Mouse (Mus musculus) stomach, embryonic 16.5 days (tissue): ENCODE data around the gene Dido1. TPM values are rescaled to one million over a fixed set of nuclear protein-coding genes. Genes with fewer than 3 reads are reported as not detected.

Source experiments
- ATAC-seq: fragments of 200-750 bp; cut with Nextera tagmentation; 2 replicates; pipeline ENCODE4 v1.8.0; 2017; ENCODE audit warnings: moderate number of reproducible peaks, moderate TSS enrichment; ENCODE audit not compliant: insufficient read depth, low FRiP score
- H3K27ac ChIP-seq: fragments of 300-500 bp; sonication (generic); 2 replicates; pipeline ENCODE4 v1.5.1; 2014; ENCODE audit warnings: low read length
- H3K27me3 ChIP-seq: fragments of 300-500 bp; sonication (generic); 2 replicates; pipeline ENCODE4 v1.6.1; 2014; ENCODE audit warnings: low read length, control low read depth, mixed read lengths; ENCODE audit not compliant: control insufficient read depth, insufficient read depth
- H3K36me3 ChIP-seq: fragments of 300-500 bp; sonication (generic); 2 replicates; pipeline ENCODE4 v1.6.1; 2014; ENCODE audit warnings: low read length; ENCODE audit not compliant: control insufficient read depth, insufficient read depth
- H3K4me1 ChIP-seq: fragments of 300-500 bp; sonication (generic); 2 replicates; pipeline ENCODE4 v1.6.1; 2014; ENCODE audit warnings: low read length, control low read depth, mixed read lengths; ENCODE audit not compliant: control insufficient read depth, insufficient read depth
- H3K4me2 ChIP-seq: fragments of 300-500 bp; sonication (generic); 2 replicates; pipeline ENCODE4 v1.6.1; 2014; ENCODE audit warnings: low read depth, low read length, mixed read lengths
- H3K4me3 ChIP-seq: fragments of 300-500 bp; sonication (generic); replicated peaks from 2 replicates; pipeline ENCODE4 v1.5.1; 2014; ENCODE audit warnings: mild to moderate bottlenecking, low read length
- H3K9ac ChIP-seq: fragments of 300-500 bp; sonication (generic); 2 replicates; pipeline ENCODE4 v1.6.1; 2014; ENCODE audit warnings: low read length
- H3K9me3 ChIP-seq: fragments of 300-500 bp; sonication (generic); replicated peaks from 2 replicates; pipeline ENCODE4 v1.6.1; 2016; ENCODE audit warnings: low read length, control low read depth; ENCODE audit not compliant: control insufficient read depth
- WGBS: fragments of 180-500 bp; shearing (Covaris S2); extraction: QIAGEN DNeasy Blood & Tissue Kit; methylation state at CpG from one replicate; pipeline ENCODE4 v1.1.7; 2014; 5-methylcytosine and 5-hydroxymethylcytosine counted together
- polyA plus RNA-seq: library from polyadenylated mRNA; unstranded; fragments of >200 nt; fragmentation: Nextera tagmentation; extraction: Ambion mirVana; gene quantifications from 2 replicates; pipeline ENCODE4 v1.2.1, GENCODE M21; 2015

Dido1 gene
- polyA plus RNA-seq = 23.9 and 26.7 TPM in 2 replicates

GRCm38 (mm10) chr2:180709923-180710272 is at the start of gene Dido1, which contains the start of gene Gid8:
Dido1 (minus strand) TSS chr2:180709999.
Gid8 (plus strand) TSS chr2:180710117.
- Histone ChIP-seq H3K4me1 (peaks cover 16% of the 10 kb centered on the region), H3K4me3 (peak within 1 kb of the TSS; percentile 98), H3K4me2 (peak within 1 kb of the TSS; percentile 85), H3K27me3 (no peaks in the 10 kb centered on the region), H3K9ac (peak within 1 kb of the TSS; percentile 100), H3K9me3 (no peaks in the 10 kb centered on the region), H3K27ac (peak within 1 kb of the TSS; percentile 94), H3K36me3 (peaks cover 8% of the 10 kb centered on the region; the same call in 1 of the 2 replicates)
- WGBS = under 1% methylated on average over 39 of the region's 43 CpGs
- ATAC-seq = peak; percentile 93

DNA sequence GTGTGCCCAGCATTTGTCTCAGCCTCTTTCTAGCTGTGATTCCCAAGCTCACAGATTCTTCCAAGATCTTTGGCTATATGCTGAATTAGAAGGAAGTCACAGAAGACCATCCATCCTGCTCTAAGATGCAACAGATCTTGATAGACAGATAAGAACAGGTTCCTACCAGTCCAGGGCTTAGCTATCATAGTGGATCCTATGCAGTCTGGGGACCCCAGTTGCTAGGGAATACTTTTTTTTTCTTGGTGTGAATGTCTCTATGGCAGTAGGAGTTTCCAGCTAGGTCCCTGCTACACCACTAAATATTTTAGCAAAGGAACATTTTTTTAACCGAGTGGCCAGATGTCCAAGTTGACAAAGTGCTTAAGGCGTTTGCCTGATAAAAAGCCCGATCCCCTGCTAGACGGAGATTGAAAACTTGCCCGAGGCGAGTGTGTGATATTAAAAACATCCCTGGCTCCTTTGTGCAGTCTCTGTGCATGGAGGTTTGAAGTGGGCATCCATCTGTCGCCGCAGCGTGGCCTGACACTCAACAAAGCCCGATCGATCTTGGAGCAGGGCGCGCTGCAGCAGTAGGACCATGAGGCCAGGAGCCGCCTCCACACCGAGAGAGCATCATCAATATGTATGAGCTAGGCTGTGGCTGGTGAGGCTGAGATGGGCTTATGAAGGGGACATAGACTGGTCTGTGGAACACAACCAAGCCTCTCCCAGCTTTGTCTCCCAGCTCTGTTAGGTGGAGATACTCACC is 48.9 kb upstream of the Dido1 start:
- Histone ChIP-seq H3K27ac (no peak overlapping the region), H3K4me3 (no peak overlapping the region), H3K27me3 (no peaks in the 10 kb centered on the region; the same call in 1 of the 2 replicates), H3K4me1 (no peaks in the 10 kb centered on the region), H3K9ac (no peak overlapping the region), H3K9me3 (no peaks in the 10 kb centered on the region), H3K36me3 (no peaks in the 10 kb centered on the region), H3K4me2 (no peak overlapping the region)
- WGBS = 51% methylated on average over 15 of the region's 15 CpGs
- no peak for ATAC-seq

DNA sequence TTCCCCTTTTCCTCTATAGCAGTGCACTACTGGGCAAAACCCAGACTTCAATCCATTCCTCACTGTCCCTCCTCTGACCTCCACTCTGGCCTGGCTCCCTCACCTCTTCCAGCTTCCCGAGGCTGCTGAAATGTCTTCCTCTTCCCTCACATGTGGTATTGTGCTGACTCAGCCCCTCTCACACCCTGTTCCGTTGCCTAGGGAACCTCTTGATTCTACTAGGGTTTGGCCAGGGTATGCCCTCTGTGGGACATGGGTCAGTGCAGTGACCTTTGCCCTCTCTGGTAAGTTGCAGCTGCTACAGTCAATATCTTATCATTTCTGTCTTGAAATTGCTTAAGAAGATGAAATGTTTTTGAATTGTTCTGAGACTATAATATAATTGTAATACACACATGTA is 47.0 kb upstream of the Dido1 start:
- Histone ChIP-seq H3K36me3 (no peaks in the 10 kb centered on the region), H3K27me3 (no peaks in the 10 kb centered on the region; the same call in 1 of the 2 replicates), H3K4me3 (no peak overlapping the region), H3K27ac (no peak overlapping the region), H3K9ac (no peak overlapping the region), H3K9me3 (no peaks in the 10 kb centered on the region), H3K4me2 (no peak overlapping the region), H3K4me1 (no peaks in the 10 kb centered on the region)
- 29% methylated on average over 2 of the region's 2 CpGs for WGBS
- no peak for ATAC-seq

GRCm38 (mm10) chr2:180755896-180756295 is 46.1 kb upstream of the Dido1 start:
- Histone ChIP-seq H3K27me3 (no peaks in the 10 kb centered on the region; the same call in 1 of the 2 replicates), H3K4me2 (no peak overlapping the region), H3K27ac (no peak overlapping the region), H3K9ac (no peak overlapping the region), H3K4me3 (no peak overlapping the region), H3K4me1 (no peaks in the 10 kb centered on the region), H3K9me3 (no peaks in the 10 kb centered on the region), H3K36me3 (no peaks in the 10 kb centered on the region)
- 5% methylated on average over 8 of the region's 8 CpGs for WGBS
- peak; percentile 29; the same call in 1 of the 2 replicates for ATAC-seq

DNA sequence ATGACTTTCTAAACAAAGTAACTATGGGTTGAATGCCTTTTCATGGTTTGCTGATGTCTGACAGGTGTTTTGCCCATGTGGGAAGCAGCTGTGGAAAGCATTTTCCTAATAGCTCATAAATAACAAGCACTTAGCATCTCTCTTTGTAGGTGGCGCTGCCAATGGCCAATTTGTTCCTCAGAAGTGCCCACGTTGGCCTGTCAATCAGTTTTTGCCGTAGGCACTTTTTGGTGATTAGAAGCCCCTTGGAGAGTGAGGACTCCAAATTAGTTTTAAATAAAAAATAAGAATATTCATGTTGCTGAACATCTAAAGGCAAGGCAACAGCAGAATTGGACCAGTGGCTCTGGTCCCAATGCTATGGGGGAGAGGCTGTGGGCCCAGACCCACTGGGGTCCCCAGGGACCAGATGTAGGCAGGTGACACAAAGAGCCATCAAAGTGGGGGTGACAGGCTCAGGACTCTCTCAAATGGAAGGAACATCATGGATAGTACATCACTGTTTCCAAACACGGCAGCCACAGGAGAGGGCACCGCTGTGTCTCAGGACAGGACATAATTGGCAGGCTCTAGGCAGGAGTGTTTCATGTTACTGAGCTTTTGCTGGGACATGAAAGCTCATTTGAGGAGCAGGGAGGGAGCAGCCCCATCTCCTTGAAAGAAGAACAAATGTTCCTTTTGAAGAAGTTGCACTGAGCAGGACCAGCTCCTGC is 45.3 kb upstream of the Dido1 start:
- no peak overlapping the region for H3K4me3 ChIP-seq
- H3K4me2 ChIP-seq = no peak overlapping the region
- no peaks in the 10 kb centered on the region for H3K4me1 ChIP-seq
- H3K9ac ChIP-seq = no peak overlapping the region
- WGBS = 76% methylated on average over 5 of the region's 5 CpGs
- no peaks in the 10 kb centered on the region for H3K9me3 ChIP-seq
- H3K36me3 ChIP-seq = no peaks in the 10 kb centered on the region
- H3K27ac ChIP-seq = no peak overlapping the region
- no peaks in the 10 kb centered on the region; the same call in 1 of the 2 replicates for H3K27me3 ChIP-seq
- no peak for ATAC-seq

GRCm38 (mm10) chr2:180748904-180749303 is 39.1 kb upstream of the Dido1 start:
- Histone ChIP-seq H3K4me3 (no peak overlapping the region), H3K36me3 (no peaks in the 10 kb centered on the region), H3K4me2 (no peak overlapping the region), H3K27me3 (no peaks in the 10 kb centered on the region; the same call in 1 of the 2 replicates), H3K9me3 (no peaks in the 10 kb centered on the region), H3K9ac (no peak overlapping the region), H3K4me1 (no peaks in the 10 kb centered on the region), H3K27ac (no peak overlapping the region)
- 46% methylated on average over 5 of the region's 5 CpGs for WGBS
- ATAC-seq = no peak

DNA sequence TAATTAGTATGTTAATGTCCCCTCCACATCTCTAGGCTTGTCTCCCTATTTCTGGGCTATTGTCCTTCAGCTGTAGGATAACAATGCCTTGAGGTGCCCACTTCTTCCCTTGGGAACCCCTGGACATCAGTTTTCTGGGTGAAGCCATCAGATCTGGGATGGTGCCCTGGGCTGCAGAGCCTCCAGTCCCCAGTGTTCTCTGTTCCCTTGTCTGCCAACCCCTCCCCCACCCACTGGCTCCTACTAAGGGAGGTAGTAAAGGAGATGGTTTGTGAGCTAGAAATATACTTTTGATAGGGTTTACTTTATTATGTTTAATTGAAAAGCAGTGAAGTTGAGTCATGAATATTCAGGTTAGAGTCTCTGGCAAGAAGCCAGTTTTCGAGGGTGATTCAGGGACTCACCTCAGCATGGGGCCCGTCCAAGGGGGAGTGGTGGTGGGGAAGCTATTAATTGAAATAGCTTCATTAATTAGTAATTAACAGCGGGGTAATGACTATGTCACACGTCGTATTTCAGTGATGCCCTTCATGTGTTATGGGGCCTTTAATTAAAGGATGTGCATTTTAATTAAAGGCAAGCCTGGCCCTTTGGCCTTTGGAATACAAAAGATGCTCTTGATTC is 36.9 kb upstream of the Dido1 start:
- no peak overlapping the region for H3K9ac ChIP-seq
- 41% methylated on average over 5 of the region's 5 CpGs for WGBS

GRCm38 (mm10) chr2:180745248-180745927 is 35.6 kb upstream of the Dido1 start:
- ATAC-seq = peak; percentile 57
- Histone ChIP-seq H3K4me2 (no peak overlapping the region), H3K9ac (no peak overlapping the region), H3K27me3 (no peaks in the 10 kb centered on the region; the same call in 1 of the 2 replicates), H3K4me3 (no peak overlapping the region), H3K4me1 (no peaks in the 10 kb centered on the region), H3K9me3 (no peaks in the 10 kb centered on the region), H3K36me3 (no peaks in the 10 kb centered on the region), H3K27ac (no peak overlapping the region)
- WGBS = 34% methylated on average over 17 of the region's 17 CpGs

More for the DNA sequence above, 36.9 kb upstream of the Dido1 start:
- H3K4me3 ChIP-seq = no peak overlapping the region
- H3K27ac ChIP-seq = no peak overlapping the region
- H3K36me3 ChIP-seq = no peaks in the 10 kb centered on the region
- no peak overlapping the region for H3K4me2 ChIP-seq
- no peak for ATAC-seq
- H3K27me3 ChIP-seq = no peaks in the 10 kb centered on the region; the same call in 1 of the 2 replicates
- no peaks in the 10 kb centered on the region for H3K9me3 ChIP-seq
- no peaks in the 10 kb centered on the region for H3K4me1 ChIP-seq
